Mouse (Mus musculus): ENCODE results near the gene Cnnm2.
A peak's percentile ranks its signal among the peaks of the same experiment; 100 is the strongest.

The Cnnm2 gene

GRCm38 (mm10) chr19:46794181-46794580 lies 32.8 kb downstream of the Cnnm2 start:
- DNase-seq (ENCODE audit: inconsistent ontology term), result no peak

- peak; percentile 40 for DNase-seq (ENCODE audit: inconsistent ontology term)
Observed at GRCm38 (mm10) chr19:46799903-46800583, 38.6 kb downstream of the Cnnm2 start.

DNA sequence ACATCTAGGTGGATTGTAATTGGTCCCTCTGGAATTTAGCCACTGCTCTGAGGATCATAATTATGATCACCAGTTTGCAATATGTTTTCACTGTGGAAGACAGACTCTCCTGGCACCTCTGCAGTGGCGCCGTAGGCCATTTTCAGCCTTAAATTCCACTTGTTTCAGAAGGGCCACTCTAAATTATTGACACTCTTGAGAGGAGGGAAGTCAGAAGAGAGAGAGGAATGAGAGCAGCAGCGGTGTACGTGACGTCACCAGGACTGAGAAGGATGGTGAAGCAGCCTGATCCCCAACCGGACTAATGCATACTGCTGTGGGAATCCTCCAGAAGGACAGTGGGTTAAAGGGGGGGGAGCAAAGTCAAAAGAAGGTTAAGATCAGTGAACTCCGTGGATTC lies 40.1 kb downstream of the Cnnm2 start:
- DNase-seq (ENCODE audit: inconsistent ontology term), result no peak

GRCm38 (mm10) chr19:46802306-46802705 lies 40.9 kb downstream of the Cnnm2 start:
- no peak for DNase-seq (ENCODE audit: inconsistent ontology term)

GRCm38 (mm10) chr19:46803732-46804131 lies 42.3 kb downstream of the Cnnm2 start:
- no peak for DNase-seq (ENCODE audit: inconsistent ontology term)

- peak; percentile 26 for DNase-seq (ENCODE audit: inconsistent ontology term)
Observed at GRCm38 (mm10) chr19:46804751-46805150, 43.4 kb downstream of the Cnnm2 start.

DNA sequence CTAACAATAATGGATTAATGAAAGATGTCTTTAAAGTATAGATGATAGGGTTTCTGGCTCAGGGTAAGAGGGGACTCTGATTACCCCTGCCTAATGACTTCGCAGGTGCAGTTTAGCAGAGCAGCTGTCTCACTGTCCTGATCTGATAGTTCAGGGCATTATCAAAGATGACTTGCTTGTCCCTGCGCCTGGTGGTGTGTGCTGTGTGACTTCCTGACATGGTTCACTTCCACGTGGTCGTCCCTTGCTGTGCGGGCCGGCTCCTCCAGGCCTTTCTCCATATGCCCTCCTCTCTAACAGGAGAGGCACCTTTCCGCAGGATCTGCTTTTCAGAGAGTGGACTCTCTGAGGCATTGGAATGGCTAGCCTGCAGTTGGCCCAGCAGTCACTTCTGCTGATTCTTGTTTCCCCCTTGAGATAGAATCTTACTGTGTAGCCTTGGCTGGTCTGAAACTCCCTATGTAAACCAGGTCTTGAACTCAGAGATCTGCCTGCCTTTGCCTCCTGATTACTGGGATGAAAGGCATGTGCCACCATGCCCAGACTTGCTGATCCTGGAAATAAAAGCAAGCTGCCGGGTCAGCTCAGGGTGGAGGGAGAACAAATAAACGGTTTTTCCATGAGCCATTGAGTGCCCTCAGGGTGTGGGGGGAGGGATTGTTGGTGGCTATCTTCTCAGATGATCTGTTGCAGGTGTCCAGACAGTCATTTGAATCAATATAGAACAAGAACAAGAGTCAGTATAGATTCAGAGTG lies 44.7 kb downstream of the Cnnm2 start:
- no peak for DNase-seq (ENCODE audit: inconsistent ontology term)

DNA sequence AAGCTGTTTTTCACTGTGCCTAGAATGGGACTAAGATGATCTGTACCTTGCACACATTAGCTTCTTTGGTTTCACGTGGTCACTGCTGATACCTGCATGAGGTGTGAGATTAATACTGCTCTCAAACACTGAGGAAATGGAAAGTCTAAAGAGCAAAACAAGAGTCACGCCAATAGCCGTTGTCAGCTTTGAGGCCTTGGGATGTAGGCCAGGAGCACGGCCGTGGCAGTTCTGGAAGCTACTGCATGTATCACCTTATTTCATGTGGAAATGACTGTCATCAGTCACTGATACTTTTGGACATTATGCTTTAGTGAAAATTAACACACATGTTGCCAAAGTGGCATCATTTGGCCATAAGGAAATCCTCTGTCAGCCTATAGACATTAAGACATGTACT lies 46.9 kb downstream of the Cnnm2 start:
- DNase-seq (ENCODE audit: inconsistent ontology term), result no peak

DNA sequence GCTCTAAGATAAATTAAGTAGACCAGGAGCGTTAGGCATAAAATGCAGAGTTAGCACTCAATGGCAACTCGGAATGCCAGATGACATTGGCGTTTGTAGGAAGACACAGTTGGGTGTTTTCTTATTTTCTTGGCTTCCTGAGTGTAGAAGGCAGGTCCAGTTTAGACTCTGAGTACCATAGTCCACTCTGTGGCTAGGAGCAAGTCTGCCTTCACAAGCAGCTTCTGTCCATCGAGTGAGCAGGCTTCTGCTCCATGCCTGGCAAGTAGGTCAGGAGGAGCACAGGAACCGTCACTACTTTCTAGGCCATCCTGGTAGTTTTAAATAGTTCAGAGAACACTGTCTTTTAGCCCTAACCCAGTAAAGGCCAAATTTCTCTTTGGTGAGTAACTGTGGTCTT lies 47.6 kb downstream of the Cnnm2 start:
- no peak for DNase-seq (ENCODE audit: inconsistent ontology term)

- DNase-seq (ENCODE audit: inconsistent ontology term), result no peak
Observed at GRCm38 (mm10) chr19:46819276-46819675, 57.9 kb downstream of the Cnnm2 start.

GRCm38 (mm10) chr19:46822491-46822890 lies 61.1 kb downstream of the Cnnm2 start:
- no peak for DNase-seq (ENCODE audit: inconsistent ontology term)

GRCm38 (mm10) chr19:46823759-46824158 lies 62.4 kb downstream of the Cnnm2 start:
- DNase-seq (ENCODE audit: inconsistent ontology term), result no peak

GRCm38 (mm10) chr19:46824867-46825266 lies 63.5 kb downstream of the Cnnm2 start:
- no peak for DNase-seq (ENCODE audit: inconsistent ontology term)

GRCm38 (mm10) chr19:46827654-46828165 lies 66.3 kb downstream of the Cnnm2 start:
- DNase-seq (ENCODE audit: inconsistent ontology term), result no peak

GRCm38 (mm10) chr19:46828961-46829360 lies 67.6 kb downstream of the Cnnm2 start:
- peak; percentile 54 for DNase-seq (ENCODE audit: inconsistent ontology term)

GRCm38 (mm10) chr19:46831381-46831780 lies 70.0 kb downstream of the Cnnm2 start:
- no peak for DNase-seq (ENCODE audit: inconsistent ontology term)

GRCm38 (mm10) chr19:46834301-46834700 lies 72.9 kb downstream of the Cnnm2 start:
- DNase-seq (ENCODE audit: inconsistent ontology term), result no peak

- no peak for DNase-seq (ENCODE audit: inconsistent ontology term)
Observed at GRCm38 (mm10) chr19:46835339-46835738, 73.9 kb downstream of the Cnnm2 start.

DNA sequence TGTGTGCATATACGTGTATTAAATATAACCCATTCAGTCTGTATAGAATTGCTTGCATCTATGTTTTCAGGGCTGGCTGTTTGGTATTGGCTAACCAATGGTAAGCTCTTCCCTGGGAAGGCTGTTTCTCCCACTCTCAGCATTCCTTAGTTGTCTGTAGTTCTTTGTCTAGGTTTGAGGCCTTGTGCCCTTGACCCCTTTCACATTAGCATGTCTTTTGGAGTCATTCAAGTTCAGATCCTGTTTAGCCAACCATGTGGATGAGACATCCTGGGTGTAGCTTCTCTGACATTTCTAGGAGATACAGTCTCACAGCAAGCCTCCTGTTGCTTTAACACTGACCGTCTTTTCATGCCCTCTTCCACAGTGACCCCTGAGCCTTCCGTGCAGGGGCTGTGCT lies 74.7 kb downstream of the Cnnm2 start:
- no peak for DNase-seq (ENCODE audit: inconsistent ontology term)

DNA sequence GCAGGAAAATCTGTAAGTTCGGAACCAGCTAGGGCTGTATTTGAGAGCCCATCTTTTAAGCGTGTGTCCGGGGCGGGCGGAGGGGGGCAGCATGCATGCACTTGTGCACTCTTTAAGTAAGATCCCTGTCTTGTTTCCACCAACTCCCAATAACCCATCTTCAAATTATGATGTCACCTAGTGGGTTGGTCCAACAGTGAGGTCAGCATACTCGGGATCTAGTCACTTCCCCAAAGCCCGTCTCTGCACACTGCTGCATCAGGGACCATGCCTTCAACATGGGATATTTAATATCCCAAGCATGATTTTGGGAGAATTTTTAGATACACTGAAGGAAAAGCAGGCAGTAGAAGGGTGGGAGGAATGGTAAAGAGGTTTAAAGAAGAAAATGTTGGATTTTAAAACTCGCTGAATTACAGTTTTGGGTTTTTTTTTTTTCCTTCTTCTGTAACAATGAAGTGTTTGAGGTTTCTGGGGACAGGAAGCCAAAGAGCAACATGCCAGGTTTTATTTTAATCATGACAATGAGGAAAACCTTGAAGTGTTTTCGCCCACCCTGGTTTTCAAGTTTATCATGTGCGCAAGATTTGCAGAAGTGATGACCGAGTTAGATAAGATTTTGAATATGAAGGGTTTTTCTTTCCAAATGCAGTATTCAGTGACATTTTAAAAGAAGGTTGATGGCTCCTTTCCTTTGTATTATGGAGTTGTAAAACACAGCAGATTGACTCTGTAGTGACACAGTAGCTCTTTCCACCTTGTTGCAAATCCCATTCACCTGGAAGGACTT lies 76.1 kb downstream of the Cnnm2 start:
- DNase-seq (ENCODE audit: inconsistent ontology term), result no peak

- no peak for DNase-seq (ENCODE audit: inconsistent ontology term)
Observed at GRCm38 (mm10) chr19:46841016-46841415, 79.6 kb downstream of the Cnnm2 start.

DNA sequence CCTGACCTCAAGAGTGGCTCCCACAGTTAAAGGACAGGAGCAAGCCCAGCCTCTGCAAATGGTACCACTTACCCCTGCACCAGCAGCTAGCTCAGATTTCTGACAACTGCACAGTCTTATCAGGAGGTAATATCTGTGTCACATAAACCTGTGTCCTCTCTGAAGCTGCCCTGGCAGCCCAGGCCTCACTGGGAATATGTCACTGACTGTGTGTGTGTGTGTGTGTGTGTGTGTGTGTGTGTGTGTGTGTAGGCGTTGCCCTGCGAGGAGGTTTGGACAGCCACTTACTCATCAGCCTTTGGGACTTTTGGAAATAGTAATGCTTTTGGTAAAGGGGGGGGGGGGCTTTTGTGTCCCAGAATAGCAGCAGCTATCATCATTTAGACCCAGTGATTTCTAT lies 81.6 kb downstream of the Cnnm2 start:
- DNase-seq (ENCODE audit: inconsistent ontology term), result no peak
